Mouse (Mus musculus) E14TG2a.4 (cell line): ENCODE measurements around the gene Eras.

Experiments
- CTCF ChIP-seq: conservative IDR thresholded peaks from 2 replicates; pipeline ENCODE4 v1.5.1; 2014; ENCODE audit warnings: low read length
- NANOG ChIP-seq: IDR thresholded peaks from 2 replicates; pipeline ENCODE4 v1.6.1; 2014; ENCODE audit warnings: borderline replicate concordance, low read length, mixed read lengths
- POU5F1 ChIP-seq: IDR thresholded peaks from 2 replicates; pipeline ENCODE4 v1.6.1; 2014; ENCODE audit warnings: low read length, borderline replicate concordance

DNA sequence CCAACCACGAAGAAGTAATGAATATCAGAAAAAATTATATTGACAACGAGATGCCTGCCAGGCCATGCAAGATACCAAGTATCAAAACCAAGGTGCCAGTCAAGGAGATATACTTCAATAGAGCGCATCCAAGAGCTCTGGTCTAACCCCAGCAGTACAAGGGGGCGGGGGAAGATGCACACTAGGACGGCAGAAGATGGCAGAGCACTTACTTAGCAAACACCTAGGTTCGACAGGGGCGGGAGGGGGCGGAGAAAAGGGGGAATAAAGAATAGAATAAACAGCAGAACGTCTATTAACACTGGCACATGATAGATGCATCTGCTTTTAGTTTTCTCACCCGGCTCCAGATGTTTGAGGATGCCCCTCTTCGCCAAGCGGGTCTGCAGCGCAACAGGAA is 30.2 kb downstream of the Eras start:
- TF ChIP-seq CTCF (no peak), POU5F1 (no peak), NANOG (no peak)
